Mouse (Mus musculus) intestine, postnatal 0 days (tissue): ENCODE data around the gene Carhsp1. TPM values are rescaled to one million over a fixed set of nuclear protein-coding genes. Genes with fewer than 3 reads are reported as not detected.

Source experiments
- ATAC-seq: fragments of 200-750 bp; cut with Nextera tagmentation; 2 replicates; pipeline ENCODE4 v1.8.0; 2017; ENCODE audit warnings: mild to moderate bottlenecking, moderate TSS enrichment, moderate library complexity
- H3K27ac ChIP-seq: fragments of 300-500 bp; sonication (generic); 2 replicates; pipeline ENCODE4 v1.5.1; 2014; ENCODE audit warnings: mild to moderate bottlenecking, low read depth, low read length, moderate library complexity
- H3K27me3 ChIP-seq: fragments of 300-500 bp; sonication (generic); replicated peaks from 2 replicates; pipeline ENCODE4 v1.6.1; 2014; ENCODE audit warnings: low read length, mixed read lengths; ENCODE audit not compliant: control insufficient read depth, insufficient read depth
- H3K36me3 ChIP-seq: fragments of 300-500 bp; sonication (generic); 2 replicates; pipeline ENCODE4 v1.6.1; 2014; ENCODE audit warnings: mild to moderate bottlenecking, moderate library complexity; ENCODE audit not compliant: control insufficient read depth, insufficient read depth
- H3K4me1 ChIP-seq: fragments of 300-500 bp; sonication (generic); replicated peaks from 2 replicates; pipeline ENCODE4 v1.6.1; 2014; ENCODE audit warnings: antibody characterized with exemption, low read length, mixed read lengths; ENCODE audit not compliant: control insufficient read depth, insufficient read depth
- H3K4me2 ChIP-seq: fragments of 300-500 bp; sonication (generic); replicated peaks from 2 replicates; pipeline ENCODE4 v1.6.1; 2014; ENCODE audit warnings: low read depth, mild to moderate bottlenecking, moderate library complexity
- H3K4me3 ChIP-seq: fragments of 300-500 bp; sonication (generic); 2 replicates; pipeline ENCODE4 v1.5.1; 2014; ENCODE audit warnings: low read depth, low read length
- H3K9ac ChIP-seq: fragments of 300-500 bp; sonication (generic); 2 replicates; pipeline ENCODE4 v1.6.1; 2014; ENCODE audit warnings: mild to moderate bottlenecking, low read depth, low read length
- H3K9me3 ChIP-seq: fragments of 300-500 bp; sonication (generic); 2 replicates; pipeline ENCODE4 v1.6.1; 2016; ENCODE audit warnings: mixed run types; ENCODE audit not compliant: control insufficient read depth
- CTCF ChIP-seq: sonication (generic); IDR thresholded peaks from 2 replicates; pipeline ENCODE4 v1.5.1; 2016; ENCODE audit warnings: low read depth, mild to moderate bottlenecking, control low read depth, antibody characterized with exemption, moderate library complexity
- WGBS: fragments of 180-500 bp; shearing (Covaris S2); extraction: QIAGEN DNeasy Blood & Tissue Kit; methylation state at CpG from one replicate; pipeline ENCODE4 v1.1.7; 2014; 5-methylcytosine and 5-hydroxymethylcytosine counted together
- polyA plus RNA-seq: library from polyadenylated mRNA; unstranded; fragments of >200 nt; fragmentation: Nextera tagmentation; extraction: Ambion mirVana; gene quantifications from 2 replicates; pipeline ENCODE4 v1.2.1, GENCODE M21; 2015

Gene Carhsp1
- polyA plus RNA-seq, 1 experiment from 2014 or later: 43.9 TPM

DNA sequence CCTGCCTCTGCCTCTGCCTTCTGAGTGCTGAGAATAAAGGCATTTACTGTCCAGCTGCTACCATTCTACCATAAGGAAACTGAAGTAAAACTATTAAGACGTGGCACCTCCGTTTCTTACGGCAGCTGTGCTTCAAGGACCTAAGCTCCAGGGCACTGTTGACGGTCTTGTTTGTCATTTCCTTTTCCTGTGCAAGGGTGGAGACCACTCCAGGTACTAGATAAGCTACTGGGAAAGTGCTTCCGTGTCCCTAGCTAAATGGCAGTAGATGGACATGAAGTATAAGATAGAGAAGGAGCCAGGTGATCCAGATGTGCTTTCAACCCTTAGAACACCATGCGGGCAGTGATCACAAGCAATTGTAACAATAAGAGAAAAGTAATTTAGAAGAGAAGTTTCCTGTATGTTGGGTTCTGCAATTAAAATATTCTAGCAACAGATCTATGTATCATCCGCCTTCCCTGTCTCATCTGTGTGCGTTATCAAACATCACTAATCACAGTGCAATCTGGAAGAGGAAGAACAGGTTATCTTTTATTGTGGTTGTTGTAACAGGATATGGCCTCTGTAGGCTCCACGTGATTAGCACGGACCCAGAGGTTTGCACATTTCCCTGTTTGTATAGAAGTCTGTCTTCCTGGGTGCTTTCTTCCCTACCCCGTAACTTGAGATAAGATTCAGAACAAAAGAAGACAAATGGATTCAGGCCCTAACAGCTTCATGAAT lies 32.3 kb downstream of the Carhsp1 start:
- H3K36me3 ChIP-seq: peaks cover 23% of the 10 kb centered on the region
- WGBS: 41% methylated on average over 11 of the region's 11 CpGs
- H3K9me3 ChIP-seq: no peaks in the 10 kb centered on the region
- no peak overlapping the region for H3K4me3 ChIP-seq
- peak overlapping the region; percentile 68 for H3K27ac ChIP-seq
- no peaks in the 10 kb centered on the region for H3K27me3 ChIP-seq
- peak overlapping the region; percentile 88 for H3K4me2 ChIP-seq
- H3K9ac ChIP-seq: no peak overlapping the region
- no peak for TF ChIP-seq CTCF
- ATAC-seq: peak; percentile 50
- H3K4me1 ChIP-seq: no peaks in the 10 kb centered on the region; the same call in 1 of the 2 replicates

DNA sequence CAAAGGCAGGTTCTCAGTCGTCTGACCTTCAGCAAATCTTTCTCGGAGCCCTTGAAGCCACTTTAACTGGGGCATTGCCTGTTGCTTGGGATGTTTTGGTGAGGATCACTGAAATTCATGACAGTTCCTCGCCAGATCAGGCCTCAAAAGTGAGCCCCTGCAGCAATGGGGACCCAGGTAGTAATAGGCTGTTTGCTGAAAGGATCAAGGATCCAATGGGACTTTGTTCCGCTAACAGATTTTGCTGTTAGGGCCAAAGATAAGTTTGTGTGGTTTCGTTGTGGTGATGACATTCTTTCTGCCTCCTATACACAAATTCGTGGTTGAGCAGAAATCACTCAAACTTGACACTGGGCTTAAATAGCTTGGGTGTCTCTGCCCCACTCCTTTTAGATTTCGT lies 33.8 kb downstream of the Carhsp1 start:
- peak overlapping the region; percentile 95 for H3K27ac ChIP-seq
- H3K27me3 ChIP-seq: no peaks in the 10 kb centered on the region
- H3K4me1 ChIP-seq: no peaks in the 10 kb centered on the region; the same call in 1 of the 2 replicates
- 19% methylated on average over 7 of the region's 7 CpGs for WGBS
- peak overlapping the region; percentile 60 for H3K4me3 ChIP-seq
- ATAC-seq: no peak
- peak overlapping the region; percentile 81 for H3K9ac ChIP-seq
- no peaks in the 10 kb centered on the region for H3K9me3 ChIP-seq
- no peak for TF ChIP-seq CTCF
- peaks cover 16% of the 10 kb centered on the region for H3K36me3 ChIP-seq
- H3K4me2 ChIP-seq: peak overlapping the region; percentile 88

DNA sequence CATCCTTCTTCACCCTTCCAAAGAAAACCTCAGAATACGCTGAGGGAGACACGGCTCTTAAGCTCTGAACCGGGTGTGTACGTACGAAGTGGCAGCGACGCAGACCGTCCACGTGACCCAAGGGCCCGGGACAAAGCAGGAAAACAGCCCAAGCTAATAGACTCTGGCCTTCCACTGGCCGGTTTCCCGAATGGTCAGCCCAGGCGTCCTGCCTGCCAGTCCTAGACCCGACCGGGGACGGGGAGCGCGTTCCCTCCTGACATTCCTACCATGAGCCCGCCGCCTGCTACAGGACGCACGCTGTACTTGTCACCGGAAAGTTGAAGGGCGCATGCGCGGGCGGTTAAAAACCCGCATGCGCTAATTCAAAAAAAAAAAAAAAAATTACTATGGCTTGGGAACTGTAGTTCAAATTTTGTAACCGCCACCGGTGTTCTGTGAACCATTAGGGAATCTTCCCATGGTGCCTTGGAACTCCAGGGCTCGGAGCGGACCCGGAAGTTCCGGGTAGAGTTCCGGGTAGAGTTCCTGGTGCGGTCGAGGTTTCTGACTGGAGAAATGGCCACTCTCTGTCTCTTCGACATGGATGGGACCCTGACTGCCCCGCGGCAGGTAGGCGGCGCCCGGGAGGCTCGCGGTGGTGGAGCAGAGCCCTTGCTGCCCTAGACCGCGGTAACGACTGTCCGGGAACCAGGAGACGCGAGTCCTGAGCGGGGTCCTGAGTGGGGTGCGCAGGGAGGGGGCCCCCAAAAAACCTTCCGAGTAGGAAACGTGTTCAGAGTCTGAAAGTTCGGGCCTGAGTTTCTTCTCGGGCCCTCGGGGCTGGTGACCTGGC lies 34.5 kb downstream of the Carhsp1 start, which contains the start of the genes Pmm2 and Tmem186:
Gene Pmm2 (plus strand): TSS at position 458 of the 835 bp plus-strand sequence.
Gene Tmem186 (minus strand): TSS at position 496 of the 835 bp plus-strand sequence.
- no peaks in the 10 kb centered on the region; the same call in 1 of the 2 replicates for H3K4me1 ChIP-seq
- H3K9me3 ChIP-seq: no peaks in the 10 kb centered on the region
- peak within 1 kb of the TSS; percentile 88 for H3K4me2 ChIP-seq
- peak within 1 kb of the TSS; percentile 60 for H3K4me3 ChIP-seq
- under 1% methylated on average over 59 of the region's 59 CpGs for WGBS
- ATAC-seq: peak; percentile 85
- peak within 1 kb of the TSS; percentile 81 for H3K9ac ChIP-seq
- H3K36me3 ChIP-seq: 0 out of 2 replicates have a peak, but pooled peaks cover 9% of the 10 kb centered on the region
- TF ChIP-seq CTCF: peak; percentile 60
- no peaks in the 10 kb centered on the region for H3K27me3 ChIP-seq
- H3K27ac ChIP-seq: peak within 1 kb of the TSS; percentile 95

DNA sequence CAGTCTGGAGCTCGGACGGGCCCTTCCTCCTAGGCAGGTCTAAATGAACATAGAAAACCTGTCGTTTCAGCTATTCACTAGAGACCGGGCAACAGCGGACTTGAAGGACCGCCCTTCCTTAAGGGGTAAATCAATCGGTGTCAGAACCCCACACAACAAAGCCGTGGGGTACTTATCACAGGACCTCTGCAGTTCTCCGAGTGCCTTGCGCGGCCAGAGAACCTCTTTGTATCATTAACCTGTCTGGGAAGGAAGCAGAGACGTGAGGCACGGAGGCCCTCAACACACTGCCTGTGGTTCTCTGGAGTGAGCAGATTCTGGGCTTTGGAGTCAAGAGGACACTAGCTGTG lies 35.1 kb downstream of the Carhsp1 start:
- TF ChIP-seq CTCF: no peak
- H3K27me3 ChIP-seq: no peaks in the 10 kb centered on the region
- H3K4me1 ChIP-seq: no peaks in the 10 kb centered on the region; the same call in 1 of the 2 replicates
- H3K4me2 ChIP-seq: peak overlapping the region; percentile 88
- peak overlapping the region; percentile 95 for H3K27ac ChIP-seq
- peak; percentile 19 for ATAC-seq
- H3K9ac ChIP-seq: peak overlapping the region; percentile 81
- H3K4me3 ChIP-seq: peak overlapping the region; percentile 60
- H3K36me3 ChIP-seq: peaks cover 10% of the 10 kb centered on the region; the same call in 1 of the 2 replicates
- H3K9me3 ChIP-seq: no peaks in the 10 kb centered on the region
- WGBS: under 1% methylated on average over 13 of the region's 13 CpGs

DNA sequence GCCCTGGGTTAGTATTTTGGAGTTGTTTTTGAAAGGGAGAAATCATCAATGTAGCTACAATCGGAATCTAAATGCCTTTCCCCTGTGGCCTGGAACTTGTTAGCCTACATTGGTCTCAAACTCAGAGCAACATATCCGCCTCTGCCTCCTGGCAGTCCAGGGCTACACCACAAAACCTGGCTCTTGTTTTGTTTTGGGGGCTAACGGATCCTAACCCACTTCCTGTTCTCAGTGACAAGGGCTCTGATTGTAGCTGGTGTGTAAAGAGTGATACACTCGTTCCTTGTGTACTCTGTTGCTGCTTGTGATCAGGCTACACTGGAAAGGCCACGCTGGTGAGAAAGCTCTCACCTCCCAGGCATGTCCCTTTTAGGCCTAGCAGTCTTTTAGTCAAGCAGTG lies 40.5 kb downstream of the Carhsp1 start:
- TF ChIP-seq CTCF: no peak
- Histone ChIP-seq H3K27me3 (no peaks in the 10 kb centered on the region), H3K4me2 (no peak overlapping the region), H3K4me1 (no peaks in the 10 kb centered on the region; the same call in 1 of the 2 replicates), H3K9ac (no peak overlapping the region), H3K9me3 (no peaks in the 10 kb centered on the region), H3K4me3 (no peak overlapping the region), H3K27ac (no peak overlapping the region), H3K36me3 (peaks cover 20% of the 10 kb centered on the region; the same call in 1 of the 2 replicates)
- 88% methylated on average over 5 of the region's 5 CpGs for WGBS
- no peak for ATAC-seq

DNA sequence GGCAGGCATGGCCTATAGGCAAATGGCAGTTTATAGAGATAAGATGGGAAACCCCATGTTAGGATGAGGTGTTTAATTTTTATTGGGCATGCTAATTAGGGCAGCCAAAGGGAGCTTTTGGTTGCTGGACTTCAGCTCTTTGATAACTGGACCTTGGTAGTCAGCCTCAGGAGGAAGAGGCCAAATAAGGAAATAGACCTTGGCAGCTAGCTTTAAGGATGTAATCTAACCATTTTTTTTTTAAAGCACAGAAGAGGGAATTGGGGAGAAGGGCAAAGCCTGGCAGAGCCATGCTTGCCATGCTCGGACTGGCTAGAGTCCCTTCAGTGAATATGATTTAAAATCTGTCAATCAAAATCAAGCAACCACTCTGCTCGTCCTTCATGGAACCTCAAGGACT lies 41.5 kb downstream of the Carhsp1 start:
- H3K4me2 ChIP-seq: no peak overlapping the region
- H3K27ac ChIP-seq: no peak overlapping the region
- H3K36me3 ChIP-seq: peaks cover 20% of the 10 kb centered on the region; the same call in 1 of the 2 replicates
- 69% methylated on average over 2 of the region's 2 CpGs for WGBS
- no peak for TF ChIP-seq CTCF
- no peaks in the 10 kb centered on the region for H3K9me3 ChIP-seq
- no peak overlapping the region for H3K9ac ChIP-seq
- H3K4me1 ChIP-seq: no peaks in the 10 kb centered on the region
- ATAC-seq: no peak
- H3K4me3 ChIP-seq: no peak overlapping the region
- H3K27me3 ChIP-seq: no peaks in the 10 kb centered on the region
